Mouse (Mus musculus) limb, embryonic 12.5 days (tissue): ENCODE data around the gene Basp1. TPM values are rescaled to one million over a fixed set of nuclear protein-coding genes. Genes with fewer than 3 reads are reported as not detected.

Experiments used
- ATAC-seq: fragments of 200-750 bp; cut with Nextera tagmentation; 2 replicates; pipeline ENCODE4 v1.8.0; 2017; ENCODE audit warnings: low read depth, moderate TSS enrichment; ENCODE audit not compliant: insufficient number of reproducible peaks, insufficient read depth, low FRiP score, low TSS enrichment
- H3K27ac ChIP-seq: fragments of 300-500 bp; sonication (generic); 2 replicates; pipeline ENCODE4 v1.5.1; 2016; ENCODE audit warnings: mild to moderate bottlenecking, moderate library complexity
- H3K27me3 ChIP-seq: fragments of 300-500 bp; sonication (generic); 2 replicates; pipeline ENCODE4 v1.6.1; 2016; ENCODE audit warnings: mild to moderate bottlenecking, moderate library complexity
- H3K36me3 ChIP-seq: fragments of 300-500 bp; sonication (generic); 2 replicates; pipeline ENCODE4 v1.6.1; 2016; ENCODE audit warnings: mild to moderate bottlenecking, moderate library complexity
- H3K4me1 ChIP-seq: fragments of 300-500 bp; sonication (generic); replicated peaks from 2 replicates; pipeline ENCODE4 v1.6.1; 2016
- H3K4me2 ChIP-seq: fragments of 300-500 bp; sonication (generic); 2 replicates; pipeline ENCODE4 v1.6.1; 2016; ENCODE audit warnings: mild to moderate bottlenecking, moderate library complexity
- H3K4me3 ChIP-seq: fragments of 300-500 bp; sonication (generic); replicated peaks from 2 replicates; pipeline ENCODE4 v1.5.1; 2016; ENCODE audit warnings: mild to moderate bottlenecking
- H3K9ac ChIP-seq: fragments of 300-500 bp; sonication (generic); replicated peaks from 2 replicates; pipeline ENCODE4 v1.6.1; 2016; ENCODE audit warnings: mild to moderate bottlenecking, moderate library complexity
- H3K9me3 ChIP-seq: fragments of 300-500 bp; sonication (generic); 2 replicates; pipeline ENCODE4 v1.6.1; 2016; ENCODE audit warnings: mild to moderate bottlenecking, moderate library complexity
- WGBS: fragments of 180-500 bp; shearing (Covaris S2); methylation state at CpG from one replicate; pipeline ENCODE4 v1.1.7; 2016; 5-methylcytosine and 5-hydroxymethylcytosine counted together
- polyA plus RNA-seq: library from polyadenylated mRNA; unstranded; fragments of >200 nt; fragmentation: Nextera tagmentation; extraction: Ambion mirVana; gene quantifications from 2 replicates; pipeline ENCODE4 v1.2.1, GENCODE M21; 2016

The Basp1 gene
- polyA plus RNA-seq, 1 experiment from 2014 or later: 113 TPM

DNA sequence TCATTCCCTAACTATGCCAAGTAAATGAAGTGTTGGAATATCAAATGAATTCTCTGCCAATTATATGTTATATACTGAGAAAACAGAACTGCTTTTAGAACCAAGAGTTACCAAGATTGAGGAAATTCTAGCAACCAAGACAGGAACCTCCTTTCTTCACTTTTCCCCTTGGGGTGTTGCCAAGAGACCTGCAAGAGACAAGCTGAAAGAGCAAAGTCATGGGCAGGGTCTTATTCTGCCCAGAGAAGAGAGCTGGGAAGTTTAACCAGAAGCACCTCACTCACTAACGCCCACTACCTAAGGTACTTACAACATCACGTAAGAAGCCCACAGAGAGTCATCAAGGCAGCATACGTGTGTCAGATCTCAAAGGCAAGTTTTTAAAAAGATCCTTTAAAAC is 91.5 kb downstream of the Basp1 start:
- Histone ChIP-seq H3K27ac (no peak overlapping the region), H3K36me3 (no peaks in the 10 kb centered on the region), H3K4me2 (no peak overlapping the region), H3K4me1 (no peaks in the 10 kb centered on the region), H3K9ac (no peak overlapping the region), H3K9me3 (no peaks in the 10 kb centered on the region), H3K27me3 (no peaks in the 10 kb centered on the region), H3K4me3 (no peak overlapping the region)
- no peak for ATAC-seq
- WGBS: 93% methylated on average over 3 of the region's 3 CpGs

DNA sequence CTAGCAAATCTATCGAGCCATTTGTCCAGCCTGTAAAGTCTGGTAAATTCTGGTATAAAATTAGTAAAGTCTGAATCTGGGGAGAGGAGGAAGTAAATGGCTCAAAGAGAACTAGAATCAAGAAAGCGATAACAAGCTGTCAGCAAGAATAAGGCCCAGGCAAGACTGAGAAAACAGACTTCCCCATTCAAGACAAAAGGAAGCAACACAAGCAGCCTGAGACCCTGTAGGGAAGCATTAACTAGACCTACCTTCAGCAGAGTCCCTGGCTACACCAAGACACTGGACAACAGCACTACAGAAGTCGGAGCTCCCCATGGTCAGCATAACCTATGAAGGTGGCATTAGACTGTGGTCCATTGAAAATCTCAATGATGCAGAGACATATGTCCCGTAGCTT is 91.9 kb downstream of the Basp1 start:
- 90% methylated on average over 4 of the region's 4 CpGs for WGBS
- no peak for ATAC-seq

DNA sequence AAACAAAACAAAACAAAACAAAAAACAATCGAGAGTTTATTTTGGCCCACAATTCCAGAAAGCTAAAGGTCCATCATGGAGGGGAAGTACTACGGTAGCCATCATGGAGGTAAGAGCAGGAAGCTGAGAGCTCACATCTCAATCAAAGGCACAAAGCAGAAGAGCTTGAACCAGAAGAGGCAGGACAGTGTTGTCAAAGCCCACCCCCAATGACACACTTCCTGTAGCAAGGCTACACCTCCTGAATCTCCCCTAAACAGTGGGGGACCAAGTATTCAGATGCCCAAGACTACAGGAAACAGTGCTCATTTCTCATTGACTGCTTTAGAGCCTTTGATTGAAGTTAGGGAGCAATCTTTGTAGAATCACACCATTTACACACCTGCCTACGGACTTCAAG is 99.1 kb downstream of the Basp1 start:
- H3K4me3 ChIP-seq: no peak overlapping the region
- no peak overlapping the region for H3K27ac ChIP-seq
- H3K4me1 ChIP-seq: no peaks in the 10 kb centered on the region
- ATAC-seq: no peak
- H3K9ac ChIP-seq: no peak overlapping the region
- no peaks in the 10 kb centered on the region for H3K36me3 ChIP-seq
- H3K4me2 ChIP-seq: no peak overlapping the region
- 87% methylated on average over 3 of the region's 3 CpGs for WGBS
- H3K9me3 ChIP-seq: no peaks in the 10 kb centered on the region
- no peaks in the 10 kb centered on the region for H3K27me3 ChIP-seq

More for the DNA sequence above, 91.9 kb downstream of the Basp1 start:
- Histone ChIP-seq H3K4me2 (no peak overlapping the region), H3K9me3 (no peaks in the 10 kb centered on the region), H3K9ac (no peak overlapping the region), H3K27me3 (no peaks in the 10 kb centered on the region), H3K27ac (no peak overlapping the region), H3K4me3 (no peak overlapping the region), H3K4me1 (no peaks in the 10 kb centered on the region), H3K36me3 (no peaks in the 10 kb centered on the region)

Other genes starting within 250 kb of the Basp1 start
- gene Myo10, start 208.8 kb upstream of the Basp1 start, polyA plus RNA-seq: 42.1 and 42.5 TPM in 2 replicates